Mouse (Mus musculus) MEL (cell line): Measurements from ENCODE around the gene Mfsd1. TPM values are rescaled to one million over a fixed set of nuclear protein-coding genes. Genes with fewer than 3 reads are reported as not detected.

Experiments
- DNase-seq: peaks from one replicate; pipeline ENCODE4 v3.0.0; 2011; ENCODE audit warnings: low read depth, low spot score
- H3K27ac ChIP-seq: 2 replicates; pipeline ENCODE4 v1.5.1; 2012; ENCODE audit warnings: low read depth, mild to moderate bottlenecking, control low read depth, low read length, moderate library complexity; ENCODE audit not compliant: control insufficient read depth
- H3K27me3 ChIP-seq, 2 experiments: fragments of 150-350 bp in 1 of 2; sonication (generic) in 1 of 2; 2 replicates each; pipeline ENCODE4 v1.6.1; 2012; ENCODE audit warnings: low read length in 2 of 2, mild to moderate bottlenecking in 2 of 2, improper control_type of control experiment in 1 of 2, moderate library complexity in 1 of 2; ENCODE audit not compliant: insufficient read depth in 2 of 2, control insufficient read depth in 1 of 2
- H3K36me3 ChIP-seq, 2 experiments: 2 replicates each; pipeline ENCODE4 v1.6.1; 2012 to 2014; ENCODE audit warnings: low read length in 2 of 2, improper control_type of control experiment in 1 of 2, inconsistent platforms in 1 of 2, mild to moderate bottlenecking in 1 of 2; ENCODE audit not compliant: insufficient read depth in 2 of 2, control insufficient read depth in 1 of 2
- H3K4me1 ChIP-seq, 2 experiments: fragments of 150-350 bp in 1 of 2; sonication (generic) in 1 of 2; 2 replicates each; pipeline ENCODE4 v1.6.1; 2012; ENCODE audit warnings: low read length in 2 of 2, improper control_type of control experiment in 1 of 2, mild to moderate bottlenecking in 1 of 2; ENCODE audit not compliant: insufficient read depth in 2 of 2, control insufficient read depth in 1 of 2
- H3K4me3 ChIP-seq, 2 experiments: fragments of 150-350 bp in 1 of 2; sonication (generic) in 1 of 2; 2 replicates each; pipeline ENCODE4 v1.5.1; 2012; ENCODE audit warnings: low read depth in 2 of 2, low read length in 2 of 2, mild to moderate bottlenecking in 2 of 2, moderate library complexity in 2 of 2, control low read depth in 1 of 2, improper control_type of control experiment in 1 of 2; ENCODE audit not compliant: control insufficient read depth in 1 of 2, insufficient read depth in 1 of 2
- H3K79me2 ChIP-seq: 2 replicates; pipeline ENCODE4 v1.6.1; 2012; ENCODE audit warnings: mild to moderate bottlenecking, low read length, moderate library complexity; ENCODE audit not compliant: control insufficient read depth, poor library complexity, insufficient read depth
- H3K9ac ChIP-seq: 2 replicates; pipeline ENCODE4 v1.6.1; 2012; ENCODE audit warnings: low read depth, mild to moderate bottlenecking, control low read depth, low read length, moderate library complexity; ENCODE audit not compliant: control insufficient read depth, poor library complexity, severe bottlenecking
- H3K9me3 ChIP-seq: fragments of 150-350 bp; sonication (generic); replicated peaks from 2 replicates; pipeline ENCODE4 v1.6.1; 2012; ENCODE audit warnings: mild to moderate bottlenecking, low read length, improper control_type of control experiment, moderate library complexity; ENCODE audit not compliant: insufficient read depth
- BHLHE40 ChIP-seq: IDR thresholded peaks from 2 replicates; pipeline ENCODE4 v1.6.1; 2012; ENCODE audit warnings: low read depth, mild to moderate bottlenecking, inconsistent platforms, low read length, improper control_type of control experiment, borderline replicate concordance
- CHD2 ChIP-seq: IDR thresholded peaks from 2 replicates; pipeline ENCODE4 v1.6.1; 2011; ENCODE audit warnings: low read length, improper control_type of control experiment
- CTCF ChIP-seq, 3 experiments: IDR thresholded peaks in 2 of 3; conservative IDR thresholded peaks in 1 of 3; 2 replicates each; pipeline ENCODE4 v1.5.1; 2011 to 2012; ENCODE audit warnings: low read length in 3 of 3, low read depth in 2 of 3, mild to moderate bottlenecking in 2 of 3, improper control_type of control experiment in 1 of 3, inconsistent platforms in 1 of 3, mixed read lengths in 1 of 3, moderate library complexity in 1 of 3; ENCODE audit not compliant: control insufficient read depth in 1 of 3, insufficient read depth in 1 of 3, poor library complexity in 1 of 3, severe bottlenecking in 1 of 3
- ETS1 ChIP-seq: IDR thresholded peaks from 2 replicates; pipeline ENCODE4 v1.6.1; 2012; ENCODE audit warnings: low read depth, mild to moderate bottlenecking, inconsistent platforms, low read length, improper control_type of control experiment, moderate library complexity
- HCFC1 ChIP-seq: IDR thresholded peaks from 2 replicates; pipeline ENCODE4 v1.6.1; 2012; ENCODE audit warnings: low read depth, mild to moderate bottlenecking, inconsistent platforms, low read length, improper control_type of control experiment, moderate library complexity
- MYB ChIP-seq: IDR thresholded peaks from 2 replicates; pipeline ENCODE4 v1.6.1; 2011; ENCODE audit warnings: mild to moderate bottlenecking, low read depth, low read length, improper control_type of control experiment
- POLR2A ChIP-seq, 2 experiments: IDR thresholded peaks; 2 replicates each; pipeline ENCODE4 v1.6.1; 2011 to 2012; ENCODE audit warnings: low read length in 2 of 2, mild to moderate bottlenecking in 2 of 2, control low read depth in 1 of 2, improper control_type of control experiment in 1 of 2, low read depth in 1 of 2, moderate library complexity in 1 of 2; ENCODE audit not compliant: control insufficient read depth in 1 of 2, insufficient read depth in 1 of 2, poor library complexity in 1 of 2
- POLR2AphosphoS2 ChIP-seq: IDR thresholded peaks from 2 replicates; pipeline ENCODE4 v1.6.1; 2011; ENCODE audit warnings: low read length, improper control_type of control experiment
- TAL1 ChIP-seq: IDR thresholded peaks from 2 replicates; pipeline ENCODE4 v1.6.1; 2012; ENCODE audit warnings: mild to moderate bottlenecking, inconsistent platforms, low read length, moderate library complexity, mixed read lengths
- TBP ChIP-seq: IDR thresholded peaks from 2 replicates; pipeline ENCODE4 v1.8.0; 2011; ENCODE audit warnings: low read depth, low read length, improper control_type of control experiment
- TCF12 ChIP-seq: IDR thresholded peaks from 2 replicates; pipeline ENCODE4 v1.6.1; 2014; ENCODE audit warnings: low read depth, mild to moderate bottlenecking, inconsistent platforms, low read length, improper control_type of control experiment, moderate library complexity
- ZKSCAN1 ChIP-seq: IDR thresholded peaks from 2 replicates; pipeline ENCODE4 v1.6.1; 2012; ENCODE audit warnings: low read depth, mild to moderate bottlenecking, inconsistent platforms, low read length, improper control_type of control experiment, moderate library complexity
- ZNF384 ChIP-seq: IDR thresholded peaks from 2 replicates; pipeline ENCODE4 v1.6.1; 2012; ENCODE audit warnings: low read depth, mild to moderate bottlenecking, inconsistent platforms, low read length, improper control_type of control experiment
- polyA plus RNA-seq, 2 experiments: library from polyadenylated mRNA; stranded (reverse) in 1 of 2; unstranded in 1 of 2; fragments of >175 nt in 1 of 2; fragments of >200 nt in 1 of 2; gene quantifications; 2 replicates each; pipeline versions ENCODE4 v1.2.1 to v1.2.4; 2012; ENCODE audit warnings: low replicate concordance in 2 of 2, low read depth in 1 of 2; ENCODE audit not compliant: insufficient read length in 2 of 2, insufficient read depth in 1 of 2, missing spikeins in 1 of 2
- total RNA-seq: library from RNA; depleted of rRNA; stranded (reverse); fragments of 300-350 nt; gene quantifications from 2 replicates; pipeline ENCODE4 v1.2.3, GENCODE M21; 2012

The Mfsd1 gene
- total and polyA plus RNA-seq, 3 experiments: 36.2 to 39.6 TPM; not detected in 1

- no peaks in the 10 kb centered on the region for H3K9me3 ChIP-seq
- no peak for DNase-seq
- H3K27ac ChIP-seq: no peak overlapping the region
- no peak overlapping the region for H3K4me3 ChIP-seq
- no peaks in the 10 kb centered on the region; a peak in 1 of 4 replicates for H3K27me3 ChIP-seq
- no peaks in the 10 kb centered on the region for H3K36me3 ChIP-seq
- H3K4me1 ChIP-seq: no peaks in the 10 kb centered on the region
- H3K79me2 ChIP-seq: no peaks in the 10 kb centered on the region
- H3K9ac ChIP-seq: no peak overlapping the region
- TF ChIP-seq MYB (no peak), TAL1 (no peak), TBP (no peak), HCFC1 (no peak), ETS1 (no peak), POLR2A (IDR thresholded peaks at IDR 0.05; ENCODE audit: control insufficient read depth in 1 of 2, insufficient read depth in 1 of 2, low read depth in 1 of 2, low read length in 2 of 2, poor library complexity in 1 of 2) (no peak), TCF12 (no peak), ZNF384 (no peak)
These were observed 38.9 kb upstream of the Mfsd1 start for GRCm38 (mm10) chr3:67543630-67544029.

DNA sequence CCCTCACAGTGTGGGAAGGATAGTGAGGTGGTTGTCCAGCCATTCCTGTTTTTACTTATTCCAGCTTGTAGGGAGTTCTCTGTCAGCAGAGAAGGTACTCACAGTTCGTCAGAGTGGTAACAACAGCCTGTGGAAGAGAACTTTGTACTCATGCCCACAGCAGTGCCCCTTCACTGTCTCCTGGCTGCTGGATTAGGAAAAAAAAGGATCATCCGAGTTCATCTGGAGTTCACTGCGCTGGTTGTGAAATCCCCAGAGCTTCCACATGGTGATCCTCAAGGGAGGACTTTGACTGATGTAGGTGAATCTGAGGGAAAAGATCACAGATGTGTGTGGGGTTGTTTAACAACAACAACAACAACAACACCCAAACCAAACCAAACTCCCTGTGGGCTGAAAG, 31.3 kb upstream of the Mfsd1 start:
- Histone ChIP-seq H3K36me3 (no peaks in the 10 kb centered on the region), H3K27ac (no peak overlapping the region), H3K79me2 (no peaks in the 10 kb centered on the region), H3K27me3 (no peaks in the 10 kb centered on the region; a peak in 2 of 4 replicates), H3K4me1 (no peaks in the 10 kb centered on the region), H3K9me3 (no peaks in the 10 kb centered on the region)
- DNase-seq: no peak
- TF ChIP-seq ZKSCAN1 (no peak), CTCF (IDR thresholded peaks at IDR 0.05 in 2 of 3, conservative IDR thresholded peaks at IDR 0.05 in 1 of 3; ENCODE audit: control insufficient read depth in 1 of 3, insufficient read depth in 1 of 3, low read depth in 2 of 3, low read length in 3 of 3, poor library complexity in 1 of 3, severe bottlenecking in 1 of 3) (no peak), HCFC1 (no peak)
- TF ChIP-seq, all 39 proteins: peak for 0
- H3K9ac ChIP-seq: no peak overlapping the region
- no peak overlapping the region for H3K4me3 ChIP-seq

- H3K4me1 ChIP-seq: no peaks in the 10 kb centered on the region
- H3K4me3 ChIP-seq: no peak overlapping the region; a peak in 1 of 4 replicates
- H3K27me3 ChIP-seq: no peaks in the 10 kb centered on the region; a peak in 1 of 4 replicates
- no peak for TF ChIP-seq CHD2
- TF ChIP-seq HCFC1: peak; percentile 84
- TF ChIP-seq POLR2AphosphoS2: no peak
- TF ChIP-seq BHLHE40: no peak
- TF ChIP-seq, all 39 proteins: peak for 1
- Histone ChIP-seq H3K9me3 (no peaks in the 10 kb centered on the region), H3K36me3 (no peaks in the 10 kb centered on the region), H3K79me2 (no peaks in the 10 kb centered on the region), H3K27ac (no peak overlapping the region), H3K9ac (no peak overlapping the region)
- no peak for DNase-seq
These were observed 29.3 kb upstream of the Mfsd1 start for GRCm38 (mm10) chr3:67553281-67553680.
